Mouse (Mus musculus): Measurements from ENCODE around the gene Clybl. TPM values are rescaled to one million over a fixed set of nuclear protein-coding genes. Genes with fewer than 3 reads are reported as not detected.

Gene Clybl
- polyA plus RNA-seq, 1 experiment = 2.0 TPM

DNA sequence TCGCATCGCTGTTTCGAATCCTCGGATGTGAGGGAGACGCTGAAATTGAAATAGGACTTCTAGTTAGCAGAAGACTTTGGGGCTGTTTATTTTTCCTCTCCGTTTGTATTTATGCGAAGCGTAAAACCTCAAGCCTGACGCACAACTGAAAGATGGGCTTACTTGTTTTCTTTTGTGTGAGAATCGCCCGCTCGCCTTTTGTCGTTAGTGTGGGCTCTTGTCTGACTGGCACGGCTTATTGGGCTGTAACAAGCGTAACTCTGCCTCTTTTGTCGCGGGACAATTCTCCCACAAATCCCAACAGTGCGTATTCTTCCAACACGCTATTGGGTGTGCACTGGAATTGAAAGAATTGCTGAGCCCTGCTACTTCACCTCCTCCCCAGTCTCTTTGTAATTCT is 192.0 kb downstream of the Clybl start:
- H3K36me3 ChIP-seq (ENCODE audit: control insufficient read depth, insufficient read depth, low read length) = no peaks in the 10 kb centered on the region
- TF ChIP-seq CTCF (IDR thresholded peaks at IDR 0.05; ENCODE audit: control insufficient read depth, insufficient read depth, insufficient replicate concordance, low read depth, low read length) = no peak
- no peak for TF ChIP-seq POLR2A (IDR thresholded peaks at IDR 0.05; ENCODE audit: control insufficient read depth, low read depth, low read length)
- no peak overlapping the region for H3K27ac ChIP-seq (ENCODE audit: control insufficient read depth, insufficient read depth, low read depth, low read length)
- no peak overlapping the region for H3K4me3 ChIP-seq (ENCODE audit: control insufficient read depth, low read depth, low read length)
- H3K4me1 ChIP-seq (ENCODE audit: control insufficient read depth, insufficient read depth, low read length) = no peaks in the 10 kb centered on the region
- H3K27me3 ChIP-seq (ENCODE audit: control insufficient read depth, insufficient read depth, low read length) = no peaks in the 10 kb centered on the region

DNA sequence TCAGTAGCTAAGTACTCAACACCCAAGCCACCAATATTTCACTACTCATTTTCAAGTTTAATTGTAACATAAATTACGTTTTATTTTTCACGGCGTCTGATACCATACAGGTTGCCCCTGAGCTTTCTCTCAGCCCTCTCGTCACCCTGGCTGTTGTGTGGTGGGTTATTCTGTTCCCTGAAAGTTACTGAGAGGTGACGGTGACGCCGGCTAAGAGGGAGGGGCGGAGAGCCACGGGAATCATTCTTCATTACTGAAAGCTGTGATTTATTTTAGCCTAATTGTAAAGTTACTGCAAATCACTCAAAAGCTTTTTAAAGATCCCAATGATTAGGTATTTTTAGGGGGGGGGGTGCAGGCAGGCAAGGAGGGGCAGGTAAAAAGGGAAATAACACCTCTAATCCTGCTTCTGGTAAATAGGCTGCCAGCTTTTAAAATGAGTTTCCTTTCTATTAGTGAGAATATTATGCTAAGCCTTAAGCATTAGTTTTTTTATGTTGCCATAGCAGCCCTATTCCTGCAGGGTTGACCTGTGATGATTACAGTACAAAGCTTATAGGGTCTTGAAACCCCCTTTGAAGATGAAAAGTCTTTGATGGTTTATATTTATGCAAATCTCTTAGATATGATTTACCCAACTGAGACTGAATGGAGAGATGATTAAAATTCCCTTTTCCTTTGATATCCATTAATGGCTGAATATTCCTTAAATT is 192.9 kb downstream of the Clybl start:
- Histone ChIP-seq H3K27ac (ENCODE audit: control insufficient read depth, insufficient read depth, low read depth, low read length) (no peak overlapping the region), H3K27me3 (ENCODE audit: control insufficient read depth, insufficient read depth, low read length) (no peaks in the 10 kb centered on the region), H3K4me1 (ENCODE audit: control insufficient read depth, insufficient read depth, low read length) (no peaks in the 10 kb centered on the region), H3K36me3 (ENCODE audit: control insufficient read depth, insufficient read depth, low read length) (no peaks in the 10 kb centered on the region), H3K4me3 (ENCODE audit: control insufficient read depth, low read depth, low read length) (no peak overlapping the region)
- TF ChIP-seq CTCF (IDR thresholded peaks at IDR 0.05; ENCODE audit: control insufficient read depth, insufficient read depth, insufficient replicate concordance, low read depth, low read length) = no peak
- no peak for TF ChIP-seq POLR2A (IDR thresholded peaks at IDR 0.05; ENCODE audit: control insufficient read depth, low read depth, low read length)

DNA sequence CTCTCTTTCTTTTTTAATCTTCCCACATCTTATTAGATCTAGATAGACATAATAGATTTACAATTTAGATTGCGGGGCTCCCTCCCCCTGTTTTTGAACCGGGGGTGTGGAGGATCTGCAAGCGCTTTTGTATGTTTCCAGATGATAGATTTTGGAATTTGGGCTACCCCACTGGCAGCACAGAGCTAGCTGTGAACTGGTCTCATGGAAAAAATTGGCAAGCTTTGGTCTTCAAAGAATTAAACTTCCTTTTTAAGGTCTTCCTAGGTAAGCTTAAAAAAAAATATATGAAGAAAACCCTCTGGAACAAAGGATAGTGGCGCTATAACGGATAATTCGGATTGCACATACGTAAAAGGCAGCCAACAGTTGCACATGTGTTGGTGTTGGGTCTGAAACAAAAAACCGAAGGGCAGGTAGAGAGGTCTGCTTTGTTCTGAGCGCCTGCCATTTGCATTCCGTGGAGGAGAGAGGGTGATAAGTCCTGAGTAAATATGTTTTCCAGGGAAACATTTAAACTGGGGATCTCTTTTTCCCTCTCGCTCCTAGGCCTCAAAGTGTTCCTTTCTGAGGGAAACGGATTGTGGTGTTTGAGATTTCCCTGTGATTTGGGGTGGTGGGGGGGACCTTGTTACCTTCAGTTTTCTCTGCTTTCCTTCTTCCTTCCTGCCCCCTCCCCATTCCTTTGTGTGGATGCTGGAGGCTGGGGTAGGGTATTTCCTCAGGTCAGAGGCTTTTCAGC is 193.7 kb downstream of the Clybl start:
- Histone ChIP-seq H3K4me3 (ENCODE audit: control insufficient read depth, low read depth, low read length) (no peak overlapping the region), H3K36me3 (ENCODE audit: control insufficient read depth, insufficient read depth, low read length) (no peaks in the 10 kb centered on the region), H3K27ac (ENCODE audit: control insufficient read depth, insufficient read depth, low read depth, low read length) (no peak overlapping the region), H3K27me3 (ENCODE audit: control insufficient read depth, insufficient read depth, low read length) (no peaks in the 10 kb centered on the region), H3K4me1 (ENCODE audit: control insufficient read depth, insufficient read depth, low read length) (no peaks in the 10 kb centered on the region)
- TF ChIP-seq POLR2A (IDR thresholded peaks at IDR 0.05; ENCODE audit: control insufficient read depth, low read depth, low read length) (no peak), CTCF (IDR thresholded peaks at IDR 0.05; ENCODE audit: control insufficient read depth, insufficient read depth, insufficient replicate concordance, low read depth, low read length) (no peak)

DNA sequence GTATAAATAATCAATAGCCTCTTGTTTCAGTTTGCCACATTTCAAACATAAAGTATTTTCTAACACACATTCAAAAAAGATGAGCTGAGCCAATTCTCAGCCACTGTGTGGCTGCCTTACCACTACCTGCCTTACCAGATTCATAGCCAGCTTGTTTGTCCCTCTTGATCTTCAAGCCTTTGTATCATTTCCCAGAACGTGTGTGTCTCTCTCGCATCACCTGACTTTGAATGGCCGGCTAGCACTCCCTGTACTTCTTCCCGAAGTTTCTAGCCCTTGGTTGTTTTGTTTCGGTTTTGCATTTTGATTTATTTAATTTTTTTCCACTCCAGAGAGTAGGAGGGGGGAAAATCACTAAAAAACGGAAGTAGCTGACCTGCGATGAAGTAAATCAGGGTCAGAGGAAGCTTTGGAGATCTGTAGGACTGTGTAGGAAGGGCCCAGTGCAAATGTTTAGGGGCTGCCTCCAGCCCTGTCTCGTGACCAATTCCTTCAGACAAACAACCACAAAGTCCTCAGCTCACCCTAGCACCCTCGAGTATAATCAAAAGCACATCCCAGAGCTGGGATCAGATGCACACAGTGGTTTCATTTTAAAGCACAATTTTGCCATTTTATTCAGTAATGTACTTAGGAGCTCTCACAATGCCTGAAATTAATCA is 195.1 kb downstream of the Clybl start:
- no peak for TF ChIP-seq POLR2A (IDR thresholded peaks at IDR 0.05; ENCODE audit: control insufficient read depth, low read depth, low read length)
- TF ChIP-seq CTCF (IDR thresholded peaks at IDR 0.05; ENCODE audit: control insufficient read depth, insufficient read depth, insufficient replicate concordance, low read depth, low read length) = no peak
- H3K36me3 ChIP-seq (ENCODE audit: control insufficient read depth, insufficient read depth, low read length) = no peaks in the 10 kb centered on the region
- H3K4me1 ChIP-seq (ENCODE audit: control insufficient read depth, insufficient read depth, low read length) = 0 out of 2 replicates have a peak, but pooled peaks cover 2% of the 10 kb centered on the region
- H3K27me3 ChIP-seq (ENCODE audit: control insufficient read depth, insufficient read depth, low read length) = no peaks in the 10 kb centered on the region
- no peak overlapping the region for H3K27ac ChIP-seq (ENCODE audit: control insufficient read depth, insufficient read depth, low read depth, low read length)
- H3K4me3 ChIP-seq (ENCODE audit: control insufficient read depth, low read depth, low read length) = no peak overlapping the region

DNA sequence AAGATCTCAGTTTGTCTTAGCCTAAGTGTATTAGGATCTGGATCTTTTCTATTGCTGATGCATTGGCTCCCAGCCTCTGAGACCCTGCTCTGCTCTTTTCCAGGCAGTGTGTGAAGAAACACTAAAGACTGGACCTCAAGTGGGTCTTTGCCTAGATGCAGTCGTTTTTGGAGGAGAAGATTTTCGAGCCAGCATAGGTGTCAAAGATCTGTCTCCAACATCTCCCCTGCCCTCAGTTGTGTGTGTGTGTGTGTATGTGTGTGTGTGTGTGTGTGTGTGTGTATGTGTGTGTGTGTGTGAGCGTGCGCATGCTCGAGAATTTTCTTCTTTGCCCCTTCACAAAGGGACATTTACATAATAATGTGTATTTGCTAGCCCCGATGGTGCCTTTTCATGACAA is 196.2 kb downstream of the Clybl start:
- no peaks in the 10 kb centered on the region for H3K27me3 ChIP-seq (ENCODE audit: control insufficient read depth, insufficient read depth, low read length)
- 0 out of 2 replicates have a peak, but pooled peaks cover 2% of the 10 kb centered on the region for H3K4me1 ChIP-seq (ENCODE audit: control insufficient read depth, insufficient read depth, low read length)
- H3K27ac ChIP-seq (ENCODE audit: control insufficient read depth, insufficient read depth, low read depth, low read length) = no peak overlapping the region
- H3K36me3 ChIP-seq (ENCODE audit: control insufficient read depth, insufficient read depth, low read length) = no peaks in the 10 kb centered on the region
- TF ChIP-seq CTCF (IDR thresholded peaks at IDR 0.05; ENCODE audit: control insufficient read depth, insufficient read depth, insufficient replicate concordance, low read depth, low read length) (no peak), POLR2A (IDR thresholded peaks at IDR 0.05; ENCODE audit: control insufficient read depth, low read depth, low read length) (no peak)
- no peak overlapping the region for H3K4me3 ChIP-seq (ENCODE audit: control insufficient read depth, low read depth, low read length)

DNA sequence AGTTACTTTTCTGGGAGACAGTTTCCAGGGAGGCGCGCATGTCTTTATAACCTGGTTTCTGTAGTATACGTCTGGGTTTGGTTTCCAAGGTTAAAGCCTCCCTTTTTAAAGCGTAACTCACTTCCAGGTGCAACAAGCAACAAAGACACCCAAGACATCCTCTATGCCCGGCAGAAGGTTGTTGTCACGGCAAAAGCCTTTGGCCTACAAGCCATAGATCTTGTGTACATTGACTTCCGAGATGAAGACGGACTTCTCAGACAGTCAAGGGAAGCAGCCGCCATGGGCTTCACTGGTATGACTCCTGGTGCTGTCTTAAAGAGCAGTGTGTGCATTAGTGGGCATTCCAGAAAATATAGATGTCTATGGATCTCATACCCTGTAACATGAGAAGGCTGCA is 197.6 kb downstream of the Clybl start:
- H3K27me3 ChIP-seq (ENCODE audit: control insufficient read depth, insufficient read depth, low read length) = no peaks in the 10 kb centered on the region
- H3K36me3 ChIP-seq (ENCODE audit: control insufficient read depth, insufficient read depth, low read length) = no peaks in the 10 kb centered on the region
- H3K4me1 ChIP-seq (ENCODE audit: control insufficient read depth, insufficient read depth, low read length) = 0 out of 2 replicates have a peak, but pooled peaks cover 2% of the 10 kb centered on the region
- TF ChIP-seq POLR2A (IDR thresholded peaks at IDR 0.05; ENCODE audit: control insufficient read depth, low read depth, low read length) (no peak), CTCF (IDR thresholded peaks at IDR 0.05; ENCODE audit: control insufficient read depth, insufficient read depth, insufficient replicate concordance, low read depth, low read length) (no peak)
- no peak overlapping the region for H3K4me3 ChIP-seq (ENCODE audit: control insufficient read depth, low read depth, low read length)
- H3K27ac ChIP-seq (ENCODE audit: control insufficient read depth, insufficient read depth, low read depth, low read length) = no peak overlapping the region

DNA sequence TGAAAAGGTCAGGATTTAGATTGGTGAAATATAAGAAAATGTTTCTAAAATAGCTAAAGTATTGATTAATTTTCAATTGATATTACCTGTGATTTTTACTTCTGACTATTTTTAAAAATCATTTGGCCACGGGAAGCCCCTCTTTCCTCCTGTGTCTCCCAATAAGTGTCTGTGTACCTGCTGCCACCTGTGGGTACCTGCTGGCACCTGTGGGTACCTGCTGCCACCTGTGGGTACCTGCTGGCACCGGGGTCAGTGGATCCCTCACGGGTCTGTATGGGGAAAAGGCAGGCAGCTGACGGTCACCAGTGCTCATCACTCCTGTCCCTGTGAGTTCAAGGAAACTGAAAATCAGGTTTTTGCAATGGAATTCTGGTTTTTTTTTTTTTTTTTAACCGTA is 198.5 kb downstream of the Clybl start:
- H3K4me1 ChIP-seq (ENCODE audit: control insufficient read depth, insufficient read depth, low read length) = 0 out of 2 replicates have a peak, but pooled peaks cover 2% of the 10 kb centered on the region
- no peaks in the 10 kb centered on the region for H3K36me3 ChIP-seq (ENCODE audit: control insufficient read depth, insufficient read depth, low read length)
- TF ChIP-seq CTCF (IDR thresholded peaks at IDR 0.05; ENCODE audit: control insufficient read depth, insufficient read depth, insufficient replicate concordance, low read depth, low read length) = no peak
- no peak for TF ChIP-seq POLR2A (IDR thresholded peaks at IDR 0.05; ENCODE audit: control insufficient read depth, low read depth, low read length)
- H3K27ac ChIP-seq (ENCODE audit: control insufficient read depth, insufficient read depth, low read depth, low read length) = no peak overlapping the region
- no peaks in the 10 kb centered on the region for H3K27me3 ChIP-seq (ENCODE audit: control insufficient read depth, insufficient read depth, low read length)
- no peak overlapping the region for H3K4me3 ChIP-seq (ENCODE audit: control insufficient read depth, low read depth, low read length)

All from testis, adult 2 months (tissue).